Mouse (Mus musculus) forebrain, embryonic 14.5 days (tissue): ENCODE results near the gene Pias3. TPM values are rescaled to one million over a fixed set of nuclear protein-coding genes. Genes with fewer than 3 reads are reported as not detected.

ENCODE experiments used
- ATAC-seq: fragments of 200-750 bp; cut with Nextera tagmentation; 2 replicates; pipeline ENCODE4 v1.8.0; 2017; ENCODE audit warnings: mild to moderate bottlenecking, moderate library complexity
- DNase-seq: peaks from one replicate; pipeline ENCODE4 v3.0.0-alpha.2; 2015; ENCODE audit warnings: low spot score
- H3K27ac ChIP-seq: fragments of 300-500 bp; sonication (generic); 2 replicates; pipeline ENCODE4 v1.5.1; 2014; ENCODE audit warnings: low read depth, mild to moderate bottlenecking, control low read depth, low read length, moderate library complexity
- H3K27me3 ChIP-seq: fragments of 300-500 bp; sonication (generic); replicated peaks from 2 replicates; pipeline ENCODE4 v1.6.1; 2014; ENCODE audit warnings: low read length, control low read depth, mixed read lengths; ENCODE audit not compliant: control insufficient read depth, insufficient read depth
- H3K36me3 ChIP-seq: fragments of 300-500 bp; sonication (generic); 2 replicates; pipeline ENCODE4 v1.6.1; 2014; ENCODE audit warnings: low read length, control low read depth; ENCODE audit not compliant: control insufficient read depth, insufficient read depth
- H3K4me1 ChIP-seq: fragments of 300-500 bp; sonication (generic); 2 replicates; pipeline ENCODE4 v1.6.1; 2014; ENCODE audit warnings: antibody characterized with exemption, low read length, control low read depth; ENCODE audit not compliant: control insufficient read depth, insufficient read depth
- H3K4me2 ChIP-seq: fragments of 300-500 bp; sonication (generic); 2 replicates; pipeline ENCODE4 v1.6.1; 2014; ENCODE audit warnings: mild to moderate bottlenecking, control low read depth, low read length
- H3K4me3 ChIP-seq: fragments of 300-500 bp; sonication (generic); 2 replicates; pipeline ENCODE4 v1.5.1; 2014; ENCODE audit warnings: low read depth, low read length, control low read depth
- H3K9ac ChIP-seq: fragments of 300-500 bp; sonication (generic); 2 replicates; pipeline ENCODE4 v1.6.1; 2014; ENCODE audit warnings: mild to moderate bottlenecking, low read length, control low read depth, moderate library complexity
- H3K9me3 ChIP-seq: fragments of 300-500 bp; sonication (generic); replicated peaks from 2 replicates; pipeline ENCODE4 v1.6.1; 2016; ENCODE audit warnings: low read length, control low read depth, mixed read lengths; ENCODE audit not compliant: control insufficient read depth
- WGBS: fragments of 180-500 bp; shearing (Covaris S2); extraction: QIAGEN DNeasy Blood & Tissue Kit; methylation state at CpG from one replicate; pipeline ENCODE4 v1.1.7; 2014; 5-methylcytosine and 5-hydroxymethylcytosine counted together
- polyA plus RNA-seq: library from polyadenylated mRNA; unstranded; fragments of >200 nt; fragmentation: Nextera tagmentation; extraction: Ambion mirVana; gene quantifications from 2 replicates; pipeline ENCODE4 v1.2.1, GENCODE M21; 2014

The Pias3 gene
- polyA plus RNA-seq, 1 experiment from 2014 or later = 14.8 TPM

- peak; percentile 78 for DNase-seq
- Histone ChIP-seq H3K9ac (peak within 1 kb of the TSS; percentile 76), H3K36me3 (peaks cover 52% of the 10 kb centered on the region), H3K27me3 (no peaks in the 10 kb centered on the region), H3K4me1 (no peaks in the 10 kb centered on the region), H3K4me2 (peak within 1 kb of the TSS; percentile 93), H3K9me3 (no peaks in the 10 kb centered on the region), H3K4me3 (peak within 1 kb of the TSS; percentile 48), H3K27ac (no peak within 1 kb of the TSS)
- ATAC-seq = peak; percentile 94
- WGBS = 4% methylated on average over 42 of the region's 42 CpGs
These were observed 11.9 kb downstream of the Pias3 start, which contains the start of gene Nudt17 for GRCm38 (mm10) chr3:96707903-96708683. Gene Nudt17 (minus strand): TSS chr3:96708562.

DNA sequence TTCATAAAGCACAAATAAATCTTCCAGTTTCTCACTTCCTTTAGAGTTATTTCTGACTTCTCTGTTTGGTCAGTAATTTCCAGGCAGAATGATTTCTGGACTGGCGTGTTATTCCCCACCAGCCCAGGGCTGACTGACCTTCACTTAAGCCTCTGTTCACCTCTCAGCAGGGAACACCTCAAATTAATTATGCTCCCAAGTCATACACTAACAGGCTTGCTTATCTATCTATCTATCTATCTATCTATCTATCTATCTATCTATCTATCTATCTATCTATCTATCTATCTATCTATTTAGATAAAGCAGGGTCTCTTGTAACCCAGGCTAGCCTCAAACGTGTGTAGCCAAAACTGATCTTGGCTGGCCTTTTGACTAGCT lies 12.5 kb downstream of the Pias3 start:
- ATAC-seq (no peak), DNase-seq (no peak)
- Histone ChIP-seq H3K4me1 (no peaks in the 10 kb centered on the region), H3K4me3 (peak overlapping the region; percentile 48; the same call in 1 of the 2 replicates), H3K27ac (no peak overlapping the region), H3K36me3 (peaks cover 52% of the 10 kb centered on the region), H3K27me3 (no peaks in the 10 kb centered on the region), H3K4me2 (peak overlapping the region; percentile 93), H3K9ac (peak overlapping the region; percentile 76; the same call in 1 of the 2 replicates), H3K9me3 (no peaks in the 10 kb centered on the region)
- WGBS = 47% methylated on average over 2 of the region's 2 CpGs

DNA sequence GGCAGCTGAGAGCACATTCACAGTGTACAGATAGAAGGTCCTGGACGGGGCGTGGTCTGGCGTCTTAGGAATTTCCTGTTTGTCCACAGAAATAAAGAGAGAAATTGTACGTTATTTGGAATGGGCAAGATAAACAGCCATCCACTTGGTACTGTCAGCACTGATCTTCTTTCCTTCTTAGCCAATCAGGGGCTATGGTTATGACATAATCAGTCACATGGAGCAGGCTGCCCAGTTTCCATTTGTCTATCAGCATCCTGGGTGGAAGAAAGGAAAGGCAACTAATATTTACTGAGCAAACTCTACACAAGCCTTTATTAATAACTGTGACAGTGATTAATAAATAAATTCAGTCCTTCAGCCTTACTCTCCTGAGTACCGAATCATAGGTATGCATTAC lies 18.1 kb downstream of the Pias3 start:
- no peak overlapping the region for H3K4me2 ChIP-seq
- no peak for ATAC-seq
- H3K9ac ChIP-seq = no peak overlapping the region
- H3K36me3 ChIP-seq = peaks cover 69% of the 10 kb centered on the region
- no peak for DNase-seq
- H3K9me3 ChIP-seq = no peaks in the 10 kb centered on the region
- WGBS = 94% methylated on average over 5 of the region's 5 CpGs
- no peak overlapping the region for H3K4me3 ChIP-seq
- H3K4me1 ChIP-seq = no peaks in the 10 kb centered on the region
- no peak overlapping the region for H3K27ac ChIP-seq
- no peaks in the 10 kb centered on the region for H3K27me3 ChIP-seq

- Histone ChIP-seq H3K9ac (no peak overlapping the region), H3K9me3 (no peaks in the 10 kb centered on the region), H3K27me3 (no peaks in the 10 kb centered on the region), H3K4me2 (no peak overlapping the region), H3K4me3 (no peak overlapping the region), H3K27ac (no peak overlapping the region), H3K36me3 (peaks cover 68% of the 10 kb centered on the region), H3K4me1 (no peaks in the 10 kb centered on the region)
- no peak for ATAC-seq
- WGBS = 90% methylated on average over 2 of the region's 2 CpGs
- no peak for DNase-seq
These were observed 19.7 kb downstream of the Pias3 start for GRCm38 (mm10) chr3:96715854-96716253.

GRCm38 (mm10) chr3:96719173-96719572 lies 23.0 kb downstream of the Pias3 start:
- no peaks in the 10 kb centered on the region for H3K27me3 ChIP-seq
- H3K4me3 ChIP-seq = no peak overlapping the region
- peaks cover 63% of the 10 kb centered on the region for H3K36me3 ChIP-seq
- WGBS = 43% methylated on average over 14 of the region's 14 CpGs
- DNase-seq (peak; percentile 51), ATAC-seq (no peak)
- no peaks in the 10 kb centered on the region for H3K4me1 ChIP-seq
- H3K4me2 ChIP-seq = no peak overlapping the region
- no peaks in the 10 kb centered on the region for H3K9me3 ChIP-seq
- 0 out of 2 replicates have a peak overlapping the region, but pooled peaks have one; percentile 8 for H3K9ac ChIP-seq
- no peak overlapping the region for H3K27ac ChIP-seq

- Histone ChIP-seq H3K27ac (peak within 1 kb of the TSS; percentile 72), H3K36me3 (peaks cover 13% of the 10 kb centered on the region), H3K4me3 (peak within 1 kb of the TSS; percentile 89), H3K4me2 (peak within 1 kb of the TSS; percentile 75), H3K9me3 (no peaks in the 10 kb centered on the region), H3K4me1 (peaks cover 11% of the 10 kb centered on the region), H3K27me3 (no peaks in the 10 kb centered on the region), H3K9ac (peak within 1 kb of the TSS; percentile 88)
- under 1% methylated on average over 49 of the region's 52 CpGs for WGBS
- ATAC-seq (peak; percentile 99), DNase-seq (peak; percentile 94)
These were observed 31.2 kb downstream of the Pias3 start, which contains the start of the genes Polr3c and Rnf115 for GRCm38 (mm10) chr3:96727343-96727827. Gene Polr3c (minus strand): TSS chr3:96727628. Gene Rnf115 (plus strand): TSS chr3:96727664.

DNA sequence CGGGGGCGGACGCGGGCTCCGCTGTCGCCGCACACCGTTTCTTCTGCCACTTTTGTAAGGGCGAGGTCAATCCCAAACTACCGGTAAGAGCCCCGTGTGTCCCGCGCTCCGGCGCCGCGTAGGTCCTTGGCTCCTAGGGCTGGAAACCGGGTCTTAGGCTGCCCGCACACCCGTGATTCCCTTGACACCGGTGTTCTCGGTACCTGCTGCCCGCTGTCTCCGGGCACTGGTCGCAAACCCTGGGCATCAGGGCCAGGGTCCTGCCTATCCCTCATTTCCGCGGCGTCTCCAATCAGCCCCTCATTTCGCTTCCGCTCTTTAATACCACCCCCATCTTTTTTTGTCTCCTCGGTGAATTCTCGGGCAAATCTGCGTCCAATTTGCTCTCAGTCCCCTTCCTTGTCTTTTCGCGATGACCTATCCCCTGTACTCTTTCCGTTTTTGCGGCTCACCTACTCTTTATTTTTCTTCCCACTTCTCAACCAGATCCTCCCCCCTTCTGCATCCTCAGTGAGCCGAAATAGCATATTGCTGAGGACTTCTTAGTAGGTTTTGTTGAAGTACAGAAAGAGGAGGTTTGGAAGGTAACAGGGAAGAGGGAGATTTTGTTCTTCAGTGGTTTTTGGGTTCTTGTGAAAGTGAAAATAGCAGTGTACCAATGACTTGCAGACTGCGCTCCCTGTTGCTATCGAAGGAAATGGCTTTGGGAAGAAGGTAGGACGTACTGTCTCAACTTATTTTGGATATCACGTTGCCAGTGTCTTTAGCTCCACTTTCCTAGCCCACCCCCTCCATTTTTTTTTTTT lies 31.8 kb downstream of the Pias3 start:
- H3K27ac ChIP-seq = peak overlapping the region; percentile 72
- H3K4me1 ChIP-seq = peaks cover 11% of the 10 kb centered on the region
- under 1% methylated on average over 40 of the region's 42 CpGs for WGBS
- DNase-seq = peak; percentile 13
- H3K36me3 ChIP-seq = peaks cover 8% of the 10 kb centered on the region
- H3K9me3 ChIP-seq = no peaks in the 10 kb centered on the region
- H3K27me3 ChIP-seq = no peaks in the 10 kb centered on the region
- peak; percentile 58 for ATAC-seq
- H3K4me3 ChIP-seq = peak overlapping the region; percentile 89
- peak overlapping the region; percentile 88 for H3K9ac ChIP-seq
- H3K4me2 ChIP-seq = peak overlapping the region; percentile 75

DNA sequence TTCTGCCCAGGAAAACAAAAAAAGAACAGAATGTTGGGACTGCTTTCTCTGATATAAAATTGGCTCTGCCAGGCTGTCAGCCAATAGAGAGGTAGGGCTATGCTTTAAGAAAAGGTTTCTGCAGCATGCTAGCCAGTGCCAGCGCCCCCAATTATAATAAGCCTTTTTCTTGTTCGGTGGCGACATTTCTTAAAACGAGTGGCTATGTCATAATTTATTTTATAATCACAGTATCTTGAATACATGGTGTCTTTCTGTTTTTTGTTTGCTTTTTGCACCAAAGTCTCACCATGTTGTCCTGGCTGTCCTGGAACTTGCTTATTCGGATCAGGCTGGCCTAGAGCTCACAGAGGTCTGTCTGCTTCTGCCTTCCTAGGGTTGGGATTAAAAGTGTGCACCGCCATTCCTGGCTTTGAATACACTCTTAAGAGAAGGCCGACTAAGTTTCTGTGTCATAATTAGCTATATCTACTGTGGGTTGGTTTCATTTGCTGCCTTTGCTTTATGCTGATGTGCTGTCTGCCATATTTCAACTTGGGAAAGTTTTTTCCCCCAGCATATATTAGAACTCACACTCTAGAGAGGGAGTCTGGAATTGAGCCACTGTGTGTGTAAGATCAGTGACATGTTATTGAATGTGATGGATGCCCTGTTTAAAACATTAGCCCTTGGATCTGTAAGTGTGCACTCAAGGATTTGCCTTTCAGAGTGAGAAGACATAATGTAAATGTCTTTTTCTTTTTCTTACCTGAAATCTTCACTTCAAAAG lies 32.6 kb downstream of the Pias3 start:
- ATAC-seq = no peak
- 34% methylated on average over 7 of the region's 7 CpGs for WGBS
- Histone ChIP-seq H3K27me3 (no peaks in the 10 kb centered on the region), H3K4me3 (peak overlapping the region; percentile 89), H3K27ac (no peak overlapping the region), H3K36me3 (0 out of 2 replicates have a peak, but pooled peaks cover under 1% of the 10 kb centered on the region), H3K4me2 (peak overlapping the region; percentile 75), H3K9me3 (no peaks in the 10 kb centered on the region), H3K9ac (peak overlapping the region; percentile 88), H3K4me1 (peaks cover 11% of the 10 kb centered on the region)
- no peak for DNase-seq
